Mouse (Mus musculus): ENCODE results near the gene Fsd1.

Gene Fsd1

DNA sequence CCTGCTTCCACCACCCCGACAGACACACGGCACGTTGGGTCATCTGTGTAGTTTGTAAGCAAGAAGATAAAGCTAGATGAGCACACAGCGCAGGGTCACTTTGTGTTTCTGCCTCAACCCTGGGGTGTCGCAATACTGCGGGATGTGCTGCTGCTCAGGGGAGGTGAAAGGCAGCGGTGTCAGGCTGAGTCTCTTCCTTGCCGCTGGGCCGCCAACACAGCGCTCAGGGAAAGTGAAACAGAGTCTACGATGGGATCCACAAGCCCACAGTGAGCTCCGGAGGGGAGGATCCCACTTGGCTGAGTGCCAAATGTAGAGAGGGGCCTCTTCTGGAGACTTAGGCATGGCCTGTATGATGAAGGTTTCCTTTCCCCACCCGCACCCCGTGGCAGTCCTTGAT, 23.1 kb upstream of the Fsd1 start:
- peak; percentile 87 for DNase-seq

- DNase-seq, result peak; percentile 90
These were observed 21.8 kb upstream of the Fsd1 start for GRCm38 (mm10) chr17:55964496-55964895.

GRCm38 (mm10) chr17:55964996-55965395, 21.3 kb upstream of the Fsd1 start:
- DNase-seq, result peak; percentile 82

DNA sequence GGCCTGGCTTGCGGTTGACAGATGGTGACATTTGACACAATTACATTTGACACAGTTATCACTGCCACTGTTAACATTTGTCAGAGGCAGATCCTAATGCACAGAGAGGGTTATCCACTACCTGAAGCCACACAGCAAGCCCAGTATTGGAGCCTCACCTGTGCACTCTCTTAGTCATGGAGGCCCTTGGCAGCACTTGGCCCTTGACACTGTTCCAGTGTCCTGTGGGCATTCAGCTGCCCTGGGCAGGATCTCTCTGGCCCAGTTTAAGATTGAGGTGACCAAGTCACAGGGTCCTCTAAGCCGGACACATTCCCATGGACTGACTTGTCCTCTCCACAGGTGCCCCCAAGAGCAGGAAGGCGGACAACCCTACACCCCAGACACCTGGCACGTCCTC, 19.1 kb upstream of the Fsd1 start:
- DNase-seq, result peak; percentile 89

- peak; percentile 95 for DNase-seq
These were observed 18.1 kb upstream of the Fsd1 start for GRCm38 (mm10) chr17:55968210-55968609.

DNA sequence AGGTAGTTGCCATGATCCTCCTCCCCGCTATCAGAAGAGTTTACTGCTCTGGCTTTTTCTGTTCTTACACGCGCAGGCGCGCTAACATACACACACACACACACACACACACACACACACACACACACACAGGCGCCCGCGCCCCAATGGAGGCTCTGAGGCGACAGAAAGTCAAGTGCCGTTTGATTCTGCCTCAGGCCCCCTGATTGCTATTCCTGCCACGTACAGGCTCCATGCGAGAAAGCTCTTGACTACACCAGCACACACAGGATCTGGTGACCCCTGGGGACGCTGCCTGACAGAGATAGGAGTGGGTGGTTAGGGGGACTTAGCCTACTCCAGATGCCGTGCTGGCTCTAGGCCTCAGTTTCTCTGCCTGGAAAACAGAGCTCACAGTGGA, 16.7 kb upstream of the Fsd1 start:
- no peak for DNase-seq

- DNase-seq, result peak; percentile 90
These were observed 16.1 kb upstream of the Fsd1 start, which contains the start of gene Shd for GRCm38 (mm10) chr17:55969966-55970891. Shd (plus strand) TSS chr17:55970467.

DNA sequence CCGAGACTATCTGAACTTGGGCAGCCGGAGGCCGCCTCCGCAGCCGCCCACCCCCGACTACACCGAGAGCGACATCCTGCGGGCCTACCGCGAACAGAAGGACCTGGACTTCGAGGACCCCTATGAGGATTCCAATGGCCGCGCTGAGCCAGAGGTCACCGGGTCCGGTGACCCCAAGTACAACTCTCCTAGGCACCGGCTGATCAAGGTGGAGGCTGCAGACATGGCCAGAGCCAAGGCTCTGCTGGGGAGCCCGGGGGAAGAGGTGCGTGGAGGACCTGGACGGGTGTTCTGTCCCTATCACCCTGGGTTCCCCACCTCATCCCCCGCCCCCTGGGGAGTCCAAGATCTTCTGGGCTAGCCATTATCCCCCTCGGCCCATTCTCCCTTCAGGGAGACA, 14.9 kb upstream of the Fsd1 start:
- peak; percentile 89 for DNase-seq

- DNase-seq, result peak; percentile 92
These were observed 9.9 kb upstream of the Fsd1 start for GRCm38 (mm10) chr17:55976255-55976862.

DNA sequence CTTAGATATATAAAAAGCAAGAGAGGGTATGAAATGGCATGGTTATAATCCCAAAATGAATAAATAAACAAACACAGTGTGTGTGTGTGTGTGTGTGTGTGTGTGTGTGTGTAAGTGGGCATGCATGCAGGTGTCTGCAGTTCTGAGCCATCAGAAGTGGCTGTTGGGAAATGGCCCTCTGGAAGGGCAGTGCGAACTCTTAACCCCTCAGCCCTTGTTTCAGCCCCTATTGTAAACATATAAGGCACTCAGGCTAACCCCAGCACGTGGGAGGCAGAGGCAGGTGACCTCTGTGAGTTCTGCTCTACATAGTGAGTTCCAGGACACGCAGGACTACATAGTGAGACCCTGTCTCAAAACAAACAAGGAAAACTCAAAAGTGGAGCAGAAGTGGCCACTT, 9.0 kb upstream of the Fsd1 start:
- DNase-seq, result no peak

- no peak for DNase-seq
These were observed 4.1 kb downstream of the Fsd1 start for GRCm38 (mm10) chr17:55990278-55990898.

DNA sequence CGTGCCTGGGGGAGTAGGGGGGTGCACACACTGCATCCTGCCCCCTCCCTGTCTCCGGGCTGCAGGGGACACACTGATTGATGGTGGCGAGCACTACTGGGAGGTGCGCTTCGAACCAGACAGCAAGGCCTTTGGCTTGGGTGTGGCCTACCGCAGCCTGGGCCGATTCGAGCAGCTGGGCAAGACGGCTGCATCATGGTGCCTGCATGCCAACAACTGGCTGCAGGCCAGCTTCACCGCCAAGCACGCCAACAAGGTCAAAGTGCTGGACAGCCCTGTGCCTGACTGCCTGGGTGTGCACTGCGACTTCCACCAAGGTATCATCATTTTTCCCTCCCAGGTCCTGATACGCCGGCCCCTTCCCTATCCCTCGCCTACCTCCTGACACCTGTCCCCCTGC, 9.7 kb downstream of the Fsd1 start:
- DNase-seq, result peak; percentile 94

- DNase-seq, result peak; percentile 88
These were observed 13.6 kb downstream of the Fsd1 start for GRCm38 (mm10) chr17:55999794-56000499.

DNA sequence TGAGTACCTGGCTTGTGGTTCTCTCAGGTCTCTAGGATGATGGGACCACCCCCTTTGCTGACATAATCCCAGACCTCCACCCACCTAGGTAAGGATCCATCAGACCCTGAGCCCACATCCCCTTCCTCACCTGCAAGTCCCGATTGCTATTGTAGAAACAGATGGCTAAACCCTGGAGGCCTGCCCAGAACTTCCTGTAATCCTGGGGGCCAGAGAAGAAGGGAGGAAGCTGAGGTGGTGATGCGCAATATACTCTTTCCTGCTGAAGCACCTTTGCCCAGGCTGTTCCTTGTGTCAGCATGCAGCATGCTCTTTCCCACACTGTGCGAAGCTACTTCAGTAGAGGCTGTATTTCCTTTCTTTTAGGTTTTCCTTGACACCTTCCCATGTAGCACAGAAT, 16.7 kb downstream of the Fsd1 start:
- no peak for DNase-seq

DNA sequence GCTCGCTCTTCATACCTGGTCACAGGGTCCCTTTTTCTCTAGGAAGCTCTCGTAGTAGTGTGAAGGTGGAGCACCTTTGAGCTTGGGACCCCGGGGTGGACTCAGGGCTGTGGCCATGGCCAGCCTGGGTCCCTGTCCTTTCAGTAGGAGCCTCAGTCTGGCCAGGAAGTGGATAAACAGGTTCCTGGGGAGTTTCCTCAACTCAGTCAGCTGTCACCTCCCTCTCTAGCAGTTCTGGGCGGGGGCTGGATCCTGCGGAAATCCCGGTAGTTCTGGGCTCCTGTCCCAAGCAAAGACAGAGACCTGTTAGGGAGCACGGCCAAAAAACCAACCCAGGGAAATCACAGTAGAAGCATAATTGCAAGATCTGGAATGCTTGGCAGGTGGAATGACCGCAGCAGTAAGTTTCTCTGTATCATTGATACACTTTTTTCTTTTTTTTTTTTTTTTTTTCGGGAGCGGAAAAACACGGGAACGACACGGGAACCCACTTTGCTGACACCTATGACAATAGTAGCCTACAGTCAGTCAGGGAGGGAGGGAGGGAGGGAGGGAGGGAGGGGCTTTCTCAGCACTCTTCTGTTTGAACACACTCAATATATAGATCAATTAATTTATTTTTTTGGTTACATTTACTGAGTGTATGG, 19.2 kb downstream of the Fsd1 start, which contains the start of the genes Stap2 and Mpnd:
Stap2 (minus strand) TSS at position 170 of the 647 bp plus-strand sequence.
Mpnd (plus strand) TSS at position 297 of the 647 bp plus-strand sequence.
- peak; percentile 98 for DNase-seq

DNA sequence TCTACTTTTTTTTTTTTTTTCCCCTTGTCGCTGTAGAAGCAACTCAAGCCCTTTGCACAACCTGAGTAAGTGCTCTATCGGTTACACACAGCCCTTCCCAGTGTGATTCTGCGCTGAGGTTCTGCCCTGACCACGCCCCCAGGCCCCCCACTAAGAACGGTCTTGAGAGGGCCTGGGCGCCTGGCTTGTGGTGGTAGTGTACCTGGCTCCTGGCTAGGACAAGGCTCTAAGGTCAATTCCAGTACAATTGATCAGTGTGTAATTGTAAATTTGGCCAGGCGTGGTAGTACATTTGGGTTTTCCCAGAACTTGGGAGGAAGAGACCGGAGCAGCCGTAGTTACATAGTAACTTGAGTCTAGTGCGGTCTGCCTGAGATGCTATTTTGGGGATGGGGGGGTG, 20.6 kb downstream of the Fsd1 start:
- DNase-seq, result no peak

- no peak for DNase-seq
These were observed 21.4 kb downstream of the Fsd1 start for GRCm38 (mm10) chr17:56007444-56008355.

GRCm38 (mm10) chr17:56008356-56009087, 22.2 kb downstream of the Fsd1 start:
- peak; percentile 100 for DNase-seq

GRCm38 (mm10) chr17:56009088-56009961, 23.0 kb downstream of the Fsd1 start:
- peak; percentile 100 for DNase-seq

DNA sequence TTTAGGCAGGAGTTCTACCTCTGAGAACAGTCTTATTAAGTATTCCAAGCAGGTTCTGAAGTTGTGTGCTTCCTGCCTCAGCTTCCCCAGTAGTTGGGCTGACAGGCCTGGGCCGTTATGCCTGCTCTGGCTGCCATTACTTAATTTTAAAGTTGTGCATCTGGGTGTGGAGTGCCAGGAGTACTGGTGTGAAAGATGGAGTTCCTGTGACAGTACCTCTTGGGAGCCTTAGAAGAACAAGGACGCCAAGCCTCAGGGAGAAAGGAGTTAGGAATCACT, 23.6 kb downstream of the Fsd1 start:
- DNase-seq, result no peak
